Mouse (Mus musculus): ENCODE measurements at regions not wholly inside any gene's neighbourhood (a gene's known extent, or its start where the extent isn't known, plus 50 kb on each side); places are given as distances from the start of the nearest gene placed in this dataset.
"Not testable (repeated sequence)": the region's sequence is repeated elsewhere in the genome, so short reads cannot be mapped to it uniquely, and the experiment has no call there.

- not testable (repeated sequence) for H3K4me1 ChIP-seq (ENCODE audit: insufficient read depth, low read depth, low read length); H3K4me3 ChIP-seq (ENCODE audit: low read depth, low read length); H3K9me3 ChIP-seq (ENCODE audit: low read length); H3K27me3 ChIP-seq (replicated peaks; ENCODE audit: insufficient read depth, low read length); H3K4me2 ChIP-seq (replicated peaks; ENCODE audit: low read depth, low read length); DNase-seq (ENCODE audit: low spot score); H3K27ac ChIP-seq (ENCODE audit: low read length); H3K36me3 ChIP-seq (ENCODE audit: insufficient read depth, low read length); ATAC-seq; H3K9ac ChIP-seq (replicated peaks; ENCODE audit: low read depth)
- 5% methylated on average over 4 of the region's 42 CpGs for WGBS
Measured at GRCm38 (mm10) chr12:20415397-20415796, 461.1 kb downstream of the Gm21863 start.

GRCm38 (mm10) chr12:20426359-20426758 lies 472.1 kb downstream of the Gm21863 start:
- H3K9me3 ChIP-seq (ENCODE audit: low read length); H3K27ac ChIP-seq (ENCODE audit: low read length); H3K9ac ChIP-seq (replicated peaks; ENCODE audit: low read depth); H3K36me3 ChIP-seq (ENCODE audit: insufficient read depth, low read length); H3K4me2 ChIP-seq (replicated peaks; ENCODE audit: low read depth, low read length); H3K4me3 ChIP-seq (ENCODE audit: low read depth, low read length); ATAC-seq; H3K27me3 ChIP-seq (replicated peaks; ENCODE audit: insufficient read depth, low read length); DNase-seq (ENCODE audit: low spot score); H3K4me1 ChIP-seq (ENCODE audit: insufficient read depth, low read depth, low read length): not testable (repeated sequence)
- 84% methylated on average over 3 of the region's 4 CpGs for WGBS

- not testable (repeated sequence) for H3K27ac ChIP-seq (ENCODE audit: low read length); H3K4me1 ChIP-seq (ENCODE audit: insufficient read depth, low read depth, low read length); DNase-seq (ENCODE audit: low spot score); H3K36me3 ChIP-seq (ENCODE audit: insufficient read depth, low read length); H3K4me2 ChIP-seq (replicated peaks; ENCODE audit: low read depth, low read length); H3K9ac ChIP-seq (replicated peaks; ENCODE audit: low read depth); ATAC-seq; H3K27me3 ChIP-seq (replicated peaks; ENCODE audit: insufficient read depth, low read length); H3K4me3 ChIP-seq (ENCODE audit: low read depth, low read length); H3K9me3 ChIP-seq (ENCODE audit: low read length)
- peak; percentile 27 for TF ChIP-seq CTCF (IDR thresholded peaks at IDR 0.05)
- 63% methylated on average over 1 of the region's 1 CpGs for WGBS
Measured at GRCm38 (mm10) chr12:20464585-20464984, 510.3 kb downstream of the Gm21863 start.

Measured in lung, postnatal 0 days (tissue).